Mouse (Mus musculus) heart, postnatal 4 days (tissue): ENCODE results near the gene Ppp3ca. TPM values are rescaled to one million over a fixed set of nuclear protein-coding genes. Genes with fewer than 3 reads are reported as not detected.
A peak's percentile ranks its signal among the peaks of the same experiment; 100 is the strongest.

ENCODE experiments used
- DNase-seq: peaks from one replicate; pipeline ENCODE4 v3.0.0; 2021
- total RNA-seq, 2 experiments: library from RNA; stranded (reverse); gene quantifications; 2 replicates each; pipeline ENCODE4 v1.2.3; 2021

The Ppp3ca gene
- total RNA-seq, 2 experiments from 2014 or later = 56.4 to 62.2 TPM

GRCm38 (mm10) chr3:136725311-136726156 is 55.6 kb downstream of the Ppp3ca start:
- DNase-seq = peak; percentile 87

- DNase-seq = no peak
Observed at GRCm38 (mm10) chr3:136727877-136728276, 58.0 kb downstream of the Ppp3ca start.

GRCm38 (mm10) chr3:136729978-136730377 is 60.1 kb downstream of the Ppp3ca start:
- no peak for DNase-seq

GRCm38 (mm10) chr3:136731579-136731978 is 61.7 kb downstream of the Ppp3ca start:
- no peak for DNase-seq

GRCm38 (mm10) chr3:136736021-136736420 is 66.1 kb downstream of the Ppp3ca start:
- DNase-seq = no peak

- DNase-seq = no peak
Observed at GRCm38 (mm10) chr3:136736773-136737298, 66.9 kb downstream of the Ppp3ca start.

- no peak for DNase-seq
Observed at GRCm38 (mm10) chr3:136738474-136738873, 68.5 kb downstream of the Ppp3ca start.

- DNase-seq = no peak
Observed at GRCm38 (mm10) chr3:136738914-136739313, 69.0 kb downstream of the Ppp3ca start.

GRCm38 (mm10) chr3:136741659-136742058 is 71.7 kb downstream of the Ppp3ca start:
- no peak for DNase-seq

GRCm38 (mm10) chr3:136742258-136743057 is 72.5 kb downstream of the Ppp3ca start:
- DNase-seq = no peak

GRCm38 (mm10) chr3:136744295-136744897 is 74.5 kb downstream of the Ppp3ca start:
- no peak for DNase-seq

GRCm38 (mm10) chr3:136745456-136745855 is 75.5 kb downstream of the Ppp3ca start:
- DNase-seq = no peak

GRCm38 (mm10) chr3:136748761-136749476 is 79.0 kb downstream of the Ppp3ca start:
- no peak for DNase-seq

GRCm38 (mm10) chr3:136749477-136749797 is 79.5 kb downstream of the Ppp3ca start:
- no peak for DNase-seq

- DNase-seq = no peak
Observed at GRCm38 (mm10) chr3:136749951-136750350, 80.0 kb downstream of the Ppp3ca start.

GRCm38 (mm10) chr3:136752126-136752716 is 82.3 kb downstream of the Ppp3ca start:
- DNase-seq = no peak

- DNase-seq = no peak
Observed at GRCm38 (mm10) chr3:136756137-136756536, 86.2 kb downstream of the Ppp3ca start.

GRCm38 (mm10) chr3:136759446-136759845 is 89.5 kb downstream of the Ppp3ca start:
- DNase-seq = no peak

GRCm38 (mm10) chr3:136761292-136761978 is 91.5 kb downstream of the Ppp3ca start:
- no peak for DNase-seq

- no peak for DNase-seq
Observed at GRCm38 (mm10) chr3:136761979-136762341, 92.0 kb downstream of the Ppp3ca start.

GRCm38 (mm10) chr3:136763717-136764270 is 93.9 kb downstream of the Ppp3ca start:
- no peak for DNase-seq
